ENCODE assay signal across 8 mouse cellular contexts in genomic region chr13:37467795-37468194, GRCm38 (mm10).
A peak's percentile ranks its signal among the peaks of the same experiment; 100 is the strongest.
DNase-seq lines count a peak whose midpoint lies in the region; ATAC-seq and TF ChIP-seq lines count a peak whose summit lies in the region.

No protein-coding gene starts in this region.

- TF ChIP-seq POLR2A in cerebellum, adult 2 months (IDR thresholded peaks at IDR 0.05; ENCODE audit: borderline replicate concordance, insufficient read depth, low read length) = no peak

- WGBS in cerebellum, adult 2 months = 3% methylated on average over 8 of the region's 8 CpGs
- 12% methylated on average over 8 of the region's 8 CpGs for WGBS in hindbrain, embryonic 13.5 days
- 12% methylated on average over 8 of the region's 8 CpGs for WGBS in midbrain, embryonic 15.5 days

- no peaks in the 10 kb centered on the region for H3K27me3 ChIP-seq in cerebellum, adult 2 months (ENCODE audit: control insufficient read depth, insufficient read depth, low read length)
- 0 out of 2 replicates have a peak, but pooled peaks cover 10% of the 10 kb centered on the region for H3K27me3 ChIP-seq in hindbrain, embryonic 13.5 days
- H3K27me3 ChIP-seq in midbrain, embryonic 15.5 days (replicated peaks) = no peaks in the 10 kb centered on the region; the same call in 1 of the 2 replicates

- H3K9me3 ChIP-seq in hindbrain, embryonic 13.5 days = 0 out of 2 replicates have a peak, but pooled peaks cover 3% of the 10 kb centered on the region
- H3K9me3 ChIP-seq in midbrain, embryonic 15.5 days = no peaks in the 10 kb centered on the region

- H3K27ac ChIP-seq in cerebellum, adult 2 months (ENCODE audit: insufficient read depth, low read length) = no peak overlapping the region
- peak overlapping the region; percentile 51 for H3K27ac ChIP-seq in brown adipose tissue, adult 24 weeks (replicated peaks; ENCODE audit: low read depth, low read length)
- 0 out of 2 replicates have a peak overlapping the region, but pooled peaks have one; percentile 18 for H3K27ac ChIP-seq in hindbrain, embryonic 13.5 days
- H3K27ac ChIP-seq in midbrain, embryonic 15.5 days = no peak overlapping the region

- TF ChIP-seq CTCF in cerebellum, adult 2 months (IDR thresholded peaks at IDR 0.05; ENCODE audit: borderline replicate concordance, insufficient read depth, low read depth, low read length) = peak; percentile 24; the same call in 1 of the 2 replicates

- peak; percentile 45 to 50 for DNase-seq in cerebellum, adult 2 months
- no peak for DNase-seq in cerebellum, adult 11-12 months
- peak; percentile 43 to 66 for DNase-seq in frontal cortex, postnatal 36 days (ENCODE audit: low spot score in 2 of 2)
- DNase-seq in left cerebral cortex, postnatal 14 days (ENCODE audit: low spot score in 2 of 2) = peak; percentile 69 to 78
- DNase-seq in testis, postnatal 10 days (ENCODE audit: low spot score) = peak; percentile 82

- no peaks in the 10 kb centered on the region; the same call in none of the 2 replicates for H3K4me1 ChIP-seq in cerebellum, adult 2 months (ENCODE audit: control insufficient read depth, insufficient read depth, low read length)
- H3K4me1 ChIP-seq in brown adipose tissue, adult 24 weeks (ENCODE audit: control insufficient read depth, insufficient read depth, insufficient read length, low read length) = peaks cover 14% of the 10 kb centered on the region
- H3K4me1 ChIP-seq in hindbrain, embryonic 13.5 days (replicated peaks) = peaks cover 17% of the 10 kb centered on the region; the same call in 1 of the 2 replicates
- peaks cover 8% of the 10 kb centered on the region; the same call in 1 of the 2 replicates for H3K4me1 ChIP-seq in midbrain, embryonic 15.5 days

- 0 out of 2 replicates have a peak overlapping the region, but pooled peaks have one; percentile 16 for H3K4me2 ChIP-seq in hindbrain, embryonic 13.5 days
- H3K4me2 ChIP-seq in midbrain, embryonic 15.5 days = no peak overlapping the region; the same call in 1 of the 2 replicates

- no peak for ATAC-seq in hindbrain, embryonic 13.5 days (ENCODE audit: low FRiP score)
- 0 out of 2 replicates have a peak, but pooled peaks have one; percentile 30 for ATAC-seq in midbrain, embryonic 15.5 days (replicated peaks)

- intact Hi-C loops in left cerebral cortex, postnatal 14 days (cut with DNase I) = no loop called here

- peak overlapping the region; percentile 55 for H3K9ac ChIP-seq in hindbrain, embryonic 13.5 days
- no peak overlapping the region for H3K9ac ChIP-seq in midbrain, embryonic 15.5 days

- H3K4me3 ChIP-seq in cerebellum, adult 2 months (replicated peaks; ENCODE audit: insufficient read depth, low read depth, low read length) = peak overlapping the region; percentile 26
- 0 out of 2 replicates have a peak overlapping the region, but pooled peaks have one; percentile 12 for H3K4me3 ChIP-seq in brown adipose tissue, adult 24 weeks (ENCODE audit: insufficient read depth, low read depth, low read length)
- H3K4me3 ChIP-seq in hindbrain, embryonic 13.5 days = no peak overlapping the region
- H3K4me3 ChIP-seq in midbrain, embryonic 15.5 days = no peak overlapping the region

- H3K36me3 ChIP-seq in hindbrain, embryonic 13.5 days = no peaks in the 10 kb centered on the region
- H3K36me3 ChIP-seq in midbrain, embryonic 15.5 days (replicated peaks) = no peaks in the 10 kb centered on the region

Comparison
In these comparisons a context has a peak if more than half of its experiments do, and no peak if none do; other contexts are left out.
1. H3K27ac ChIP-seq: peak in brown adipose tissue, adult 24 weeks (single experiment) and hindbrain, embryonic 13.5 days (single experiment); none in cerebellum, adult 2 months (single experiment) and midbrain, embryonic 15.5 days (single experiment).
2. H3K4me3 ChIP-seq: peak in cerebellum, adult 2 months (single experiment) and brown adipose tissue, adult 24 weeks (single experiment); none in hindbrain, embryonic 13.5 days (single experiment) and midbrain, embryonic 15.5 days (single experiment).